Mouse (Mus musculus): ENCODE results near the gene Tiam2.
A peak's percentile ranks its signal among the peaks of the same experiment; 100 is the strongest.

GRCm38 (mm10) chr17:3570876-3571275 lies 244.5 kb downstream of the Tiam2 start:
- TF ChIP-seq POLR2A (IDR thresholded peaks at IDR 0.05; ENCODE audit: insufficient read depth, low read length) (no peak), CTCF (IDR thresholded peaks at IDR 0.05; ENCODE audit: low read depth, low read length) (peak; percentile 59), EP300 (IDR thresholded peaks at IDR 0.05; ENCODE audit: insufficient read depth, low read depth, low read length) (no peak)
